Mouse (Mus musculus) liver, embryonic 15.5 days (tissue): ENCODE measurements around the gene Arhgef10l. TPM values are rescaled to one million over a fixed set of nuclear protein-coding genes. Genes with fewer than 3 reads are reported as not detected.

Experiments used
- ATAC-seq: fragments of 200-750 bp; cut with Nextera tagmentation; 2 replicates; pipeline ENCODE4 v1.8.0; 2017; ENCODE audit warnings: moderate number of reproducible peaks, mild to moderate bottlenecking, moderate library complexity; ENCODE audit not compliant: insufficient read depth
- H3K27ac ChIP-seq: fragments of 300-500 bp; sonication (generic); replicated peaks from 2 replicates; pipeline ENCODE4 v1.5.1; 2015; ENCODE audit warnings: mild to moderate bottlenecking, inconsistent platforms
- H3K27me3 ChIP-seq: fragments of 300-500 bp; sonication (generic); 2 replicates; pipeline ENCODE4 v1.6.1; 2015; ENCODE audit warnings: mild to moderate bottlenecking, inconsistent platforms
- H3K36me3 ChIP-seq: fragments of 300-500 bp; sonication (generic); replicated peaks from 2 replicates; pipeline ENCODE4 v1.6.1; 2015; ENCODE audit warnings: moderate library complexity, mild to moderate bottlenecking, inconsistent platforms
- H3K4me1 ChIP-seq: fragments of 300-500 bp; sonication (generic); replicated peaks from 2 replicates; pipeline ENCODE4 v1.6.1; 2015; ENCODE audit warnings: inconsistent platforms
- H3K4me2 ChIP-seq: fragments of 300-500 bp; sonication (generic); 2 replicates; pipeline ENCODE4 v1.6.1; 2015; ENCODE audit warnings: moderate library complexity, mild to moderate bottlenecking, inconsistent platforms
- H3K4me3 ChIP-seq: fragments of 300-500 bp; sonication (generic); replicated peaks from 2 replicates; pipeline ENCODE4 v1.5.1; 2015; ENCODE audit warnings: mild to moderate bottlenecking, inconsistent platforms
- H3K9ac ChIP-seq: fragments of 300-500 bp; sonication (generic); 2 replicates; pipeline ENCODE4 v1.6.1; 2015; ENCODE audit warnings: moderate library complexity, mild to moderate bottlenecking, inconsistent platforms
- H3K9me3 ChIP-seq: fragments of 300-500 bp; sonication (generic); replicated peaks from 2 replicates; pipeline ENCODE4 v1.6.1; 2016; ENCODE audit warnings: inconsistent platforms
- WGBS: fragments of 180-500 bp; shearing (Covaris S2); methylation state at CpG from one replicate; pipeline ENCODE4 v1.1.7; 2015; ENCODE audit warnings: mixed read lengths; ENCODE audit not compliant: insufficient replicate concordance; 5-methylcytosine and 5-hydroxymethylcytosine counted together
- polyA plus RNA-seq: library from polyadenylated mRNA; unstranded; fragments of >200 nt; fragmentation: Nextera tagmentation; extraction: Ambion mirVana; gene quantifications from 2 replicates; pipeline ENCODE4 v1.2.1, GENCODE M21; 2015

Gene Arhgef10l
- 4.8 and 6.5 TPM in 2 replicates for polyA plus RNA-seq

DNA sequence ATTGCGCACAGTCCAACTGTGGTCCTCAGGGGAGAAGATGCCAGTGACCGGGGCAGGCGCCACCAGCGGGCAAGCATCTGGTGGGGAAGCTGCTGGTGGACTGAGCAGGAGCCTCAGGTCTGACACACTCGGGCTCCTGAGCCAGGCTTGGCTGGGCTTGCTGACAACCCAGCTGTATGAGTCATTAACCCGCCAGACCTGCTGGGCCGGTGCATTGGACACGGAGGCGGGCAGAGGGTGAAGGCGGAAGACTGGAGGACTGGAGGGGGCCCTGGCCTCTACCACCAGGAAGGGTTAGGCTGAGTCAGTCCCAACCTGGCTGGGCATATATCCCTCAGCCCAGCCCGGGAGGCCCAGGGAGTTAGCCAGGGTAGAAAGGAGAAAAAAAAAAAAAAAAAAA is at the start of gene Arhgef10l:
Gene Arhgef10l (minus strand): TSS at position 253 of the 400 bp plus-strand sequence.
- Histone ChIP-seq H3K4me1 (peaks cover 8% of the 10 kb centered on the region), H3K27me3 (peaks cover 13% of the 10 kb centered on the region; the same call in 1 of the 2 replicates), H3K4me3 (no peak within 1 kb of the TSS), H3K9ac (no peak within 1 kb of the TSS), H3K36me3 (no peaks in the 10 kb centered on the region), H3K9me3 (no peaks in the 10 kb centered on the region), H3K4me2 (no peak within 1 kb of the TSS), H3K27ac (no peak within 1 kb of the TSS)
- 62% methylated on average over 11 of the region's 11 CpGs for WGBS
- no peak for ATAC-seq

DNA sequence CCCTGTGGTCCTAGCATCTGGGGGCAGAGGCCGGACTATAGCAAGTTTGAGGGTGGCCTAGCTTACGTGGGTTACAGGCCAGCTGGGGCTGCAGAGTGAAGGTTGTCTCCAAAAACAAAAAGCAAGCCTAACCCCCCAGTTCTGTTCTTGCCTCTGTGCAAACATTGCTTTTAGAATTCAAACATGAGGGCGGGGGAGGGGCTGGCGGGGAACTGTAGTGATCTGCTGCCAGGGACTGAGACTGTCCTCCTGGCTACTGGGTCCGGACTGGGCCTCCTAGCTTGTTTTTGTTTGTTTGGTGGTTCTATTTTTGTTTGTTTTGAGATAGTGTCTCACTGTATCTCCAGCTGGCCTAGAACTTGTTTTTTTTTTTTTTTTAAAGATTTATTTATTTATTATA is 48.8 kb upstream of the Arhgef10l start:
- H3K27me3 ChIP-seq: no peaks in the 10 kb centered on the region
- H3K9ac ChIP-seq: no peak overlapping the region
- H3K4me2 ChIP-seq: no peak overlapping the region
- H3K4me1 ChIP-seq: peaks cover 9% of the 10 kb centered on the region
- peaks cover 99% of the 10 kb centered on the region for H3K36me3 ChIP-seq
- WGBS: 77% methylated on average over 5 of the region's 5 CpGs
- no peaks in the 10 kb centered on the region for H3K9me3 ChIP-seq
- H3K4me3 ChIP-seq: no peak overlapping the region
- no peak overlapping the region; the same call in 1 of the 2 replicates for H3K27ac ChIP-seq
- no peak for ATAC-seq

DNA sequence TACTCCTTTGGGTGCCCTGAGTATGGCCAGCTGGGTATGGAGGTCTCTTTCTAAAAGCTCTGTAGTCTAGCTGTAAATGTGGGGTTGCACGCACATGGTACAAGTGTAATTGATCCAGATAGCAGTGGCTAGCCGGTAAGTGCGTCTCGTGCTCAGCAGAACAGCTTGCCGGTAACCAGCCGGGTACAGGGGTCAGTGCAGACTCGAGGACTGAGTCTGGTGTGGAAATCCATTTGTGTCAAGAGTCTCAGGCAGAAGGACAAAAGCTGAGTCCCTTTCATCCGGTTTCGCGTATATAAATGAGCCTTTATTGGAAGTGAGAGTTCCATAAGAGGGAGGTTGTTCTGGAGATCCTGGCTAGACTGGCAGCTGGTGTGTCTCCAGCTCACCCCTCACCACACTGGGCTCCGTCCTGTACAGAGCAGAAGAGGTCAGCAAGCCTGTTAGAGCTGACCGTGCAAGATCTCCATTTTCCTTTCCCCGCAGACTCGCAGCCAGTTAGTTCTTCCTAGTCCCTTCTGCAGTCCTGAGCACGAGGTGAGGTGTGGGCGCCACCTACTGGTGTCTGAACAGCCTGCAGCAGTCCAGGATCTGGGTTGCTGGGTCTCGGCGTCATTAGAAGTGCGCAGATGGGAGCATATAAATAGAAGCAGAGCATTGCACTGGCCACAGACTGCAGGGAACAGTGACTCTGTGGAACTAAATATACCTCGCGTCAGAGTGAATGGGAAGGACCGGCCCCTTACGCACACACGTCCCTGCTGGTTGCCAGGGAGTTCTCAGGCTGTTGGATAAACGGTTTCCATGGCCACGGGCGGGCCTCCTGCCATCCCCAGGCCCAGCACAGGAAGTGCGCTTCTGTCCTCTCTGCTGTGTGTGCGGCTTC is 47.9 kb upstream of the Arhgef10l start:
- ATAC-seq: peak; percentile 48
- Histone ChIP-seq H3K27me3 (no peaks in the 10 kb centered on the region), H3K9ac (no peak overlapping the region), H3K9me3 (no peaks in the 10 kb centered on the region), H3K27ac (no peak overlapping the region; the same call in 1 of the 2 replicates), H3K4me2 (no peak overlapping the region), H3K4me3 (no peak overlapping the region), H3K4me1 (peaks cover 15% of the 10 kb centered on the region), H3K36me3 (peaks cover 99% of the 10 kb centered on the region)
- 58% methylated on average over 29 of the region's 29 CpGs for WGBS

DNA sequence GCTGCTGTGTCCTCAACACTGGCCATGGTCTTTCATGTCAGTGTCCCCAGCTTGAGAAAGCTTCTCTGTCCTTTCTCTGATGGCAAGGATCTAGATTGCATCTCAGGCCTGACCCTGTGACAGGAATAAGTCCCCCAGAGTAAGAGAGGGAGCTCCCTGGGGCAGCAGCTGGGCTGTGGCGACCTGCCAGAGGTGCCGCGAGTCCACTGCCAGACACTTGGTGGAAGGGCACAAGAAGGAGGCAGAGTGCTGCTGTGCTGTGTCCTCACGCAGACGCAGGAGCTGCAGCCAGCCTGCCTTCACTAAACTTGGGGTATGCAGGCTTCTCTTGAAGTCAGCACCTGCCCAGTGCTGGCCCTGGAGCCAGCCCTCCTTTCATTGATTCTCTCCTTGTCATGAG is 45.5 kb upstream of the Arhgef10l start:
- Histone ChIP-seq H3K4me3 (no peak overlapping the region), H3K27ac (no peak overlapping the region), H3K27me3 (no peaks in the 10 kb centered on the region), H3K9ac (no peak overlapping the region), H3K9me3 (no peaks in the 10 kb centered on the region), H3K4me2 (no peak overlapping the region), H3K36me3 (peaks cover 99% of the 10 kb centered on the region), H3K4me1 (peaks cover 39% of the 10 kb centered on the region)
- 72% methylated on average over 5 of the region's 5 CpGs for WGBS
- ATAC-seq: no peak

DNA sequence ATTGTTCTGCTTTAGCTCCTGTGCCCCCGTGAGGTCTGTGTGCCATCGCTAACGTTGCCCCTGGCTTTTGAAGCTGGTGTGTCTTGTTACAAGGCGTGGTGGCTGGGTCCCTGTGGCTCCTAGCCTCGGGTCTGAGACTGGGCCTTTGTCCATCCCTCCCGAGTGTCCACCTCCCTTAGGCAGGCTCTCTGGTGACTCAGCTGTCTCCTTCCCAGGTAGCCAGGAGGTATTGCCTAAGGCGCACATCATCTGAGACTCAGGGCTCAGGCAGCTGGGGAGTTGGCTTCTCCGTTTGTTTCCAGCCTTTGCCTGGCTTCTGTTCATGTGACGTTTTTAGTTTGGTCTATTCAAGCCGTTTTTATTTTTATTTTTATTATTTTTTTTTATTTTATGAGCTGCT is 45.0 kb upstream of the Arhgef10l start:
- Histone ChIP-seq H3K4me3 (no peak overlapping the region), H3K27ac (no peak overlapping the region), H3K27me3 (no peaks in the 10 kb centered on the region), H3K36me3 (peaks cover 99% of the 10 kb centered on the region), H3K4me1 (peaks cover 44% of the 10 kb centered on the region), H3K9ac (no peak overlapping the region), H3K9me3 (no peaks in the 10 kb centered on the region), H3K4me2 (no peak overlapping the region)
- ATAC-seq: no peak
- WGBS: 84% methylated on average over 10 of the region's 10 CpGs

DNA sequence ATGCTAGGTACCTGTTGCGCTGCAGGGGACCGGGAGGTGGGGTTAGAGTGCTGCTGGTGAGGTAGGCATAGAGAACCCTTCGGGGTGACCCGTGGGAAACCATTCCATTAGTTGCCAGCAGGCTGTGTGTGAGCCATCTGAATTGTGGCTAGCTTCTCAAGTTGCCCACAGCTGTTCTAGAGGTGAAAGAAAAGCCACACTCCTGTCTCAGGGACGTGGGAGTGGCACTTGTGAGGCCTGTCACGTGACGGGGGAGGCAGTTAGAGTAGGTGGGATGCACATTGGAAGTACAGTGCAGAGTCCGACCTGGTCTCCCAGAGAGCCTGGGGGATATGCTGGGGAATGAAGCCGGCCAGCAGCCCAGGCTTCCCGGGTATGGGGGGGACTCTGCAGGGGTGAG is 43.8 kb upstream of the Arhgef10l start:
- Histone ChIP-seq H3K27me3 (no peaks in the 10 kb centered on the region), H3K27ac (no peak overlapping the region), H3K36me3 (peaks cover 100% of the 10 kb centered on the region), H3K9me3 (no peaks in the 10 kb centered on the region), H3K4me1 (peaks cover 56% of the 10 kb centered on the region), H3K4me2 (no peak overlapping the region), H3K9ac (no peak overlapping the region), H3K4me3 (no peak overlapping the region)
- ATAC-seq: no peak
- 84% methylated on average over 10 of the region's 10 CpGs for WGBS

DNA sequence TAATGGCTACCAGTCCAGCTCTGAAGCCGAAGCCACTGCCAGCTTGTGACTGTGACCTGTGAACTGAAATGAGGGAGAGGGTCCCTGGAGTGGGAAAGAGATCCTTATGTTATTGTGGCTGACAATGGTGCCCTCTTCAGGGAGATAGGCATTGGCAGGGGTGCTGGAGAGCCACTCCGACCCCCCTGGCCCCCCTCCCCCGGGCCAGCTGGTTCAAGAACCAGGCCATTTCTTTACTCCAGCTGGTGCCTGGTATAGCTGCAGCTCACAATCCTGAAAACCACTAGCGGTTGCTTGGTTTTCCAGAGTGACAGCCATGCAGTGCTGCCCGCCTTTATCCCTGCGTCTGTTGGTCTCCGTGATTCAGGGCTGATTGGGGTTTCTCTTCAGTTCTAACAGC is 43.3 kb upstream of the Arhgef10l start:
- Histone ChIP-seq H3K36me3 (peaks cover 100% of the 10 kb centered on the region), H3K9ac (no peak overlapping the region), H3K9me3 (no peaks in the 10 kb centered on the region), H3K27me3 (no peaks in the 10 kb centered on the region), H3K27ac (no peak overlapping the region), H3K4me1 (peaks cover 57% of the 10 kb centered on the region), H3K4me3 (no peak overlapping the region), H3K4me2 (no peak overlapping the region)
- 84% methylated on average over 7 of the region's 7 CpGs for WGBS
- no peak for ATAC-seq

DNA sequence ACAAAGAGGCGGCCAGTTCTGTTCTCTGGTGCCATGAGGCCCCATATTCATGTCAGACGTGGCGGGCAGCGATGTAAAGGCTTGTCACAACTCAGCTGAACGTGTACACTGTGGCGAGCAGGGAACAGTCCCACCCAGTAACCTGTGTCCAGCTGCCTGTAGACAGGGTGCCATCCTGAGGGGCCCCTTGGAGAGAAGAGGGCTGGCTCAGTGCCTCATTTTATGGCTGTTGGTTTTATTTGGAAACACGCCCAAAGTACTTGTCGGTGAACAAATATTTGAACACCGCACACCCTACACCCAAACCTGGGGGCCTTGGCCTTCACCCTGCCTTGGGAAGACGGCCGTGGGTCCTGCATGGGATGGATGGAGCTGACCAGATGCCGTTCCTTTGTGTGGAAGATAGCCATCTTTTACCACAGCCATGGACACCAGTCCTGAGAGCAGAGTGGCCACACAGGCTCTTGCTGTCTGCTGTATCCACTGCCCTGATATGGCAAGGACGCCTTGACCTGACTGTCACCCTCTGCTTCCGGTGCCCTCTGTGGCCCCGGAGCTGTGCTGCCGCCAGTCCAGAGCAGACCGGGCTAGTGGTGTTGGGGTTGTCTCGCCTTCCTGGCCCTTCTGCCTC is 42.6 kb upstream of the Arhgef10l start:
- H3K4me2 ChIP-seq: no peak overlapping the region
- H3K27ac ChIP-seq: no peak overlapping the region
- H3K4me3 ChIP-seq: no peak overlapping the region
- whole genome bisulfite sequencing: 72% methylated on average over 18 of the region's 18 CpGs
- peaks cover 62% of the 10 kb centered on the region for H3K4me1 ChIP-seq
- no peak for ATAC-seq
- peaks cover 95% of the 10 kb centered on the region for H3K36me3 ChIP-seq
- H3K9me3 ChIP-seq: no peaks in the 10 kb centered on the region
- H3K9ac ChIP-seq: no peak overlapping the region
- no peaks in the 10 kb centered on the region for H3K27me3 ChIP-seq

DNA sequence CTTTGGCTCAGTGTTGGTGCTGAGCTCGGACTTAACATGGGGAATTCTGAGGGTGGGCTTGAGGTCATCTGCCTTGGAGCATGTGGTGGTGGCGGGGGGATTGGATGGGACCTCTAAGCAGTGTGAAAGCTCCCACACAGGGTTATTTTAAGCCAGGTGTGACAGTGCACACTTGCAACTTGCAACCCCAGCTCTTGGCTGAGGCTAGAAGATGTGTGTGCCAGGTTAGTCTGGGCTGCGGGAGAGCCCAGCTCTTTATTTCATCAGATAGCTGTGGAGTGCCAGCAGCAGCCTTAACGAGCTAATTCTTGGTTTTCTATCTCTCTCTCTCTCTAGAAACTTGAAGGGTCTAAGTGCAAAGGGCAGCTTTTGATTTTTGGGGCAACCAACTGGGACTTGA is 41.8 kb upstream of the Arhgef10l start:
- Histone ChIP-seq H3K27me3 (no peaks in the 10 kb centered on the region), H3K27ac (no peak overlapping the region), H3K9ac (no peak overlapping the region), H3K9me3 (no peaks in the 10 kb centered on the region), H3K4me2 (no peak overlapping the region), H3K4me1 (peaks cover 65% of the 10 kb centered on the region), H3K36me3 (peaks cover 87% of the 10 kb centered on the region), H3K4me3 (no peak overlapping the region)
- WGBS: 69% methylated on average over 4 of the region's 4 CpGs
- ATAC-seq: no peak

DNA sequence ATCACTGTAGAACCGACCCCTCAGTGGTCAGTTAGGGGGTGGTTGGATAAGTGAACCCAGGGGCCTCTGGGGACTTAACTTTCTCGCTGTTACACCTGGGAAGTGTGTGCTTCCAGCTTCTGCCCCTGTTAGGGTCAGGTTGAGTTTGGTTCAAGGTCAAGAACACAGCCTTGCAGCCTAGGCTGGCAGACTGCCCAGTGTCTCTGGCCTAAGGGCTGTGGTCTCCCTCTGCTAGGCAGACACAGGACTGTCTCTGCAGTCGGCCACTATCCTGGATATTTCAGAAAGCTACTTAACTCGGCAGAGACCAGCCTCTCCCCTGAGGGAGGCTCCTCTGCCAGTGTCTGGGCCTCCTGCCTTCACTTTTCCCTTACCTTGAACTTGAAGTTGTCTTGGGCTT is 38.4 kb upstream of the Arhgef10l start:
- H3K36me3 ChIP-seq: peaks cover 53% of the 10 kb centered on the region
- peak overlapping the region; percentile 99 for H3K9ac ChIP-seq
- peak overlapping the region; percentile 90 for H3K4me2 ChIP-seq
- H3K27me3 ChIP-seq: no peaks in the 10 kb centered on the region
- ATAC-seq: no peak
- peak overlapping the region; percentile 96 for H3K4me3 ChIP-seq
- peaks cover 84% of the 10 kb centered on the region for H3K4me1 ChIP-seq
- 41% methylated on average over 4 of the region's 4 CpGs for WGBS
- H3K9me3 ChIP-seq: no peaks in the 10 kb centered on the region
- peak overlapping the region; percentile 89 for H3K27ac ChIP-seq

DNA sequence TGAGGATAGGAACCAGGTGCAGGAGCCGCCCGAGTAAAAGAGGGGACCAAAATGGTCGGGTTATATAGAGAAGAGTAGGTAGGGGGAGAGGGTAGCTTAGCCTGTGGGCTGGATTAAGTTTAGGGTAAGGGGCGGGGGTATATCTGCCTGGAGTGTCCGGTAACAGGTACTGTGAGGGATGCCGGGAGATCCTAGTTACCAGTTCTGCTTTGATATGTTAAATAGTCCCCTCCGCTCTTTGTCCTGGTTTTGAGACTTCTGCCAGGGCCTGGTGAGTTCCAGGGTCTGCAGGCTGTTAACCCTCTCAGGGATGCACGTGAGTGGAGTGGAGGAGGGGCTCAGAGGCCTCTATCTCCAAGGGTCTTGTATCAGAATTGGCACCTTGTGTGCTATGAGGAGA is 37.8 kb upstream of the Arhgef10l start:
- peak overlapping the region; percentile 89 for H3K27ac ChIP-seq
- peak overlapping the region; percentile 99 for H3K9ac ChIP-seq
- peaks cover 84% of the 10 kb centered on the region for H3K4me1 ChIP-seq
- H3K36me3 ChIP-seq: peaks cover 47% of the 10 kb centered on the region
- ATAC-seq: no peak
- peak overlapping the region; percentile 90 for H3K4me2 ChIP-seq
- no peaks in the 10 kb centered on the region for H3K27me3 ChIP-seq
- peak overlapping the region; percentile 96 for H3K4me3 ChIP-seq
- WGBS: 23% methylated on average over 8 of the region's 8 CpGs
- H3K9me3 ChIP-seq: no peaks in the 10 kb centered on the region
